Mouse (Mus musculus) stomach, postnatal 0 days (tissue): Measurements from ENCODE around the gene Creb5.

Experiments
- CTCF ChIP-seq: IDR thresholded peaks from 2 replicates; pipeline ENCODE4 v1.5.1; 2016; ENCODE audit warnings: antibody characterized with exemption, low read depth, mild to moderate bottlenecking, moderate library complexity
- EP300 ChIP-seq: optimal IDR thresholded peaks from 2 replicates; pipeline ENCODE3; 2016; ENCODE audit warnings: antibody characterized with exemption

GRCm38 (mm10) chr6:53390413-53390812 lies 103.3 kb downstream of the Creb5 start:
- TF ChIP-seq EP300: no peak
- peak; percentile 44; the same call in 1 of the 2 replicates for TF ChIP-seq CTCF
